8 mouse cellular contexts compared by ENCODE assay signal in genomic region chr15:36938511-36939150, GRCm38 (mm10).
DNase-seq lines count a peak whose midpoint lies in the region; ATAC-seq and TF ChIP-seq lines count a peak whose summit lies in the region.

No protein-coding gene starts in this region.

- no peaks in the 10 kb centered on the region for H3K27me3 ChIP-seq in intestine, postnatal 0 days (replicated peaks; ENCODE audit: control insufficient read depth, insufficient read depth, low read length)
- no peaks in the 10 kb centered on the region for H3K27me3 ChIP-seq in midbrain, embryonic 11.5 days (ENCODE audit: control insufficient read depth, insufficient read depth, low read length)

- WGBS in intestine, postnatal 0 days: under 1% methylated on average over 56 of the region's 57 CpGs
- under 1% methylated on average over 56 of the region's 57 CpGs for WGBS in midbrain, embryonic 11.5 days

- peak overlapping the region; percentile 83 for H3K4me2 ChIP-seq in intestine, postnatal 0 days (replicated peaks; ENCODE audit: low read depth)
- H3K4me2 ChIP-seq in midbrain, embryonic 11.5 days: peak overlapping the region; percentile 84

- intact Hi-C loops in left cerebral cortex, postnatal 36 days (cut with DNase I): loop anchor here (1.0 to 2.0 kb wide), 2 partner anchors 28 to 144 kb away; no protein-coding TSS in a partner anchor

- DNase-seq in adrenal gland, adult 8-10 months: peak; percentile 86
- DNase-seq in embryo, embryonic 11 days: peak; percentile 91
- peak; percentile 91 to 94 for DNase-seq in left cerebral cortex, postnatal 36 days (ENCODE audit: low spot score in 2 of 2)
- DNase-seq in midbrain, embryonic 11.5 days (ENCODE audit: low spot score, missing footprints): peak; percentile 99
- peak; percentile 96 for DNase-seq in right cerebral cortex, postnatal 4 days
- DNase-seq in yolk sac, embryonic 10.5 days (ENCODE audit: low spot score): peak; percentile 93

- no peaks in the 10 kb centered on the region for H3K9me3 ChIP-seq in intestine, postnatal 0 days (ENCODE audit: control insufficient read depth)
- no peaks in the 10 kb centered on the region for H3K9me3 ChIP-seq in midbrain, embryonic 11.5 days (ENCODE audit: control insufficient read depth, low read length)

- H3K36me3 ChIP-seq in intestine, postnatal 0 days (ENCODE audit: control insufficient read depth, insufficient read depth): no peaks in the 10 kb centered on the region
- H3K36me3 ChIP-seq in midbrain, embryonic 11.5 days (ENCODE audit: control insufficient read depth, insufficient read depth, low read length): no peaks in the 10 kb centered on the region

- peak overlapping the region; percentile 46 for H3K4me3 ChIP-seq in intestine, postnatal 0 days (ENCODE audit: low read depth, low read length)
- H3K4me3 ChIP-seq in midbrain, embryonic 11.5 days (ENCODE audit: low read depth, low read length): peak overlapping the region; percentile 51

- peak overlapping the region; percentile 75 for H3K27ac ChIP-seq in intestine, postnatal 0 days (ENCODE audit: low read depth, low read length)
- H3K27ac ChIP-seq in midbrain, embryonic 11.5 days (ENCODE audit: low read depth, low read length): peak overlapping the region; percentile 85

- ATAC-seq in granulocyte monocyte progenitor cell, adult 5-6 weeks (replicated peaks; ENCODE audit: poor library complexity, severe bottlenecking): peak; percentile 61
- ATAC-seq in intestine, postnatal 0 days: peak; percentile 93
- ATAC-seq in midbrain, embryonic 11.5 days (ENCODE audit: low FRiP score): peak; percentile 95

- no peaks in the 10 kb centered on the region; the same call in 1 of the 2 replicates for H3K4me1 ChIP-seq in intestine, postnatal 0 days (replicated peaks; ENCODE audit: control insufficient read depth, insufficient read depth, low read length)
- H3K4me1 ChIP-seq in midbrain, embryonic 11.5 days (ENCODE audit: control insufficient read depth, insufficient read depth, low read length): peaks cover 10% of the 10 kb centered on the region

- peak overlapping the region; percentile 66 for H3K9ac ChIP-seq in intestine, postnatal 0 days (ENCODE audit: low read depth, low read length)
- peak overlapping the region; percentile 87 for H3K9ac ChIP-seq in midbrain, embryonic 11.5 days (ENCODE audit: low read length)

- TF ChIP-seq CTCF in intestine, postnatal 0 days (IDR thresholded peaks at IDR 0.05; ENCODE audit: low read depth): no peak

Comparison
In these comparisons a context has a peak if more than half of its experiments do, and no peak if none do; other contexts are left out.
1. Peak in every context shown above with its lines: DNase-seq, ATAC-seq, H3K4me3 ChIP-seq and H3K27ac ChIP-seq.